Comparison of ENCODE assay signal across 21 mouse cellular contexts in genomic region chr13:96933367-96933766, GRCm38 (mm10). TPM values are rescaled to one million over a fixed set of nuclear protein-coding genes. Genes with fewer than 3 reads are reported as not detected.
DNase-seq lines count a peak whose midpoint lies in the region; ATAC-seq and TF ChIP-seq lines count a peak whose summit lies in the region.
"Had no signal": no experiment of that assay in that cellular context is flagged by ENCODE, and none has a peak within 500 bp of the region (broad histone marks: within the 10 kb centered on the region; RNA-seq: fewer than 3 reads in every experiment).

No protein-coding gene starts in this region.

- no peak overlapping the region for H3K27ac ChIP-seq in forebrain, postnatal 0 days (ENCODE audit: low read depth, low read length)
- no peak overlapping the region for H3K27ac ChIP-seq in forebrain, embryonic 12.5 days
- H3K27ac ChIP-seq in midbrain, postnatal 0 days (ENCODE audit: low read depth, low read length), result no peak overlapping the region
- H3K27ac ChIP-seq in midbrain, embryonic 15.5 days, result no peak overlapping the region
- H3K27ac ChIP-seq: embryonic facial prominence, embryonic 10.5 days; gastrocnemius, adult 2 months; layer of hippocampus, adult 2 months; limb, embryonic 12.5 days; liver, embryonic 13.5 days; neural tube, embryonic 12.5 days had no signal

- peak; percentile 21 for DNase-seq in forebrain, postnatal 0 days
- DNase-seq in heart, postnatal 4 days, result peak; percentile 21
- DNase-seq in heart, adult 11 months, result no peak
- DNase-seq in midbrain, postnatal 0 days (ENCODE audit: low spot score), result peak; percentile 51
- DNase-seq in urinary bladder, postnatal 36 days (ENCODE audit: low spot score in 2 of 2), result no peak
- DNase-seq: cerebellum, postnatal 36 days; gastrocnemius, adult 2 months; kidney, adult 18-20 months; kidney, postnatal 10 days; liver, embryonic 13.5 days; lung, postnatal 10 days; thymus, postnatal 4 days had no signal

- 44% methylated on average over 8 of the region's 8 CpGs for WGBS in forebrain, postnatal 0 days
- 76% methylated on average over 8 of the region's 8 CpGs for WGBS in forebrain, embryonic 12.5 days
- 65% methylated on average over 8 of the region's 8 CpGs for whole genome bisulfite sequencing in midbrain, postnatal 0 days
- 70% methylated on average over 8 of the region's 8 CpGs for WGBS in midbrain, embryonic 15.5 days

- H3K36me3 ChIP-seq in forebrain, postnatal 0 days (ENCODE audit: insufficient read depth), result no peaks in the 10 kb centered on the region
- H3K36me3 ChIP-seq in forebrain, embryonic 12.5 days (replicated peaks), result no peaks in the 10 kb centered on the region
- H3K36me3 ChIP-seq in midbrain, postnatal 0 days (ENCODE audit: insufficient read depth, low read length), result no peaks in the 10 kb centered on the region
- H3K36me3 ChIP-seq in midbrain, embryonic 15.5 days (replicated peaks), result no peaks in the 10 kb centered on the region
- H3K36me3 ChIP-seq: embryonic facial prominence, embryonic 10.5 days; limb, embryonic 12.5 days; liver, embryonic 13.5 days; neural tube, embryonic 12.5 days had no signal

- H3K9me3 ChIP-seq in forebrain, postnatal 0 days (ENCODE audit: low read length), result no peaks in the 10 kb centered on the region
- no peaks in the 10 kb centered on the region for H3K9me3 ChIP-seq in forebrain, embryonic 12.5 days
- no peaks in the 10 kb centered on the region for H3K9me3 ChIP-seq in midbrain, postnatal 0 days (ENCODE audit: low read length)
- H3K9me3 ChIP-seq in midbrain, embryonic 15.5 days, result no peaks in the 10 kb centered on the region
- H3K9me3 ChIP-seq: embryonic facial prominence, embryonic 10.5 days; limb, embryonic 12.5 days; liver, embryonic 13.5 days; neural tube, embryonic 12.5 days had no signal

- no peak overlapping the region for H3K9ac ChIP-seq in forebrain, postnatal 0 days
- no peak overlapping the region for H3K9ac ChIP-seq in forebrain, embryonic 12.5 days
- no peak overlapping the region for H3K9ac ChIP-seq in midbrain, postnatal 0 days (replicated peaks; ENCODE audit: low read length, poor library complexity, severe bottlenecking)
- no peak overlapping the region for H3K9ac ChIP-seq in midbrain, embryonic 15.5 days
- H3K9ac ChIP-seq: limb, embryonic 12.5 days; liver, embryonic 13.5 days; neural tube, embryonic 12.5 days had no signal

- no peak overlapping the region for H3K4me3 ChIP-seq in forebrain, postnatal 0 days (ENCODE audit: low read depth, low read length)
- H3K4me3 ChIP-seq in forebrain, embryonic 12.5 days (replicated peaks), result no peak overlapping the region
- no peak overlapping the region for H3K4me3 ChIP-seq in midbrain, postnatal 0 days (ENCODE audit: low read depth, low read length)
- H3K4me3 ChIP-seq in midbrain, embryonic 15.5 days, result no peak overlapping the region
- H3K4me3 ChIP-seq: embryonic facial prominence, embryonic 10.5 days; gastrocnemius, adult 2 months; layer of hippocampus, adult 2 months; limb, embryonic 12.5 days; liver, embryonic 13.5 days; megakaryocyte, embryonic 14.5 days; neural tube, embryonic 12.5 days had no signal

- H3K4me2 ChIP-seq in forebrain, postnatal 0 days (ENCODE audit: low read depth), result no peak overlapping the region
- no peak overlapping the region for H3K4me2 ChIP-seq in forebrain, embryonic 12.5 days
- H3K4me2 ChIP-seq in midbrain, postnatal 0 days (ENCODE audit: low read depth, low read length, poor library complexity, severe bottlenecking), result no peak overlapping the region
- H3K4me2 ChIP-seq in midbrain, embryonic 15.5 days, result no peak overlapping the region
- H3K4me2 ChIP-seq: limb, embryonic 12.5 days; liver, embryonic 13.5 days; neural tube, embryonic 12.5 days had no signal

- no peak for TF ChIP-seq CTCF in forebrain, postnatal 0 days (IDR thresholded peaks at IDR 0.05; ENCODE audit: low read depth)
- TF ChIP-seq CTCF in midbrain, postnatal 0 days (IDR thresholded peaks at IDR 0.05), result no peak

- no peaks in the 10 kb centered on the region for H3K4me1 ChIP-seq in forebrain, postnatal 0 days (ENCODE audit: insufficient read depth)
- H3K4me1 ChIP-seq in forebrain, embryonic 12.5 days, result peaks cover 7% of the 10 kb centered on the region
- no peaks in the 10 kb centered on the region for H3K4me1 ChIP-seq in midbrain, postnatal 0 days (ENCODE audit: insufficient read depth, low read length)
- no peaks in the 10 kb centered on the region for H3K4me1 ChIP-seq in midbrain, embryonic 15.5 days
- H3K4me1 ChIP-seq: liver, embryonic 13.5 days; megakaryocyte, embryonic 14.5 days had no signal

- no peak for ATAC-seq in forebrain, postnatal 0 days
- no peak for ATAC-seq in forebrain, embryonic 12.5 days (ENCODE audit: low FRiP score)
- no peak for ATAC-seq in midbrain, postnatal 0 days (ENCODE audit: low FRiP score)
- ATAC-seq in midbrain, embryonic 15.5 days (replicated peaks), result no peak
- ATAC-seq: forebrain, embryonic 16.5 days had no signal

- H3K27me3 ChIP-seq in forebrain, postnatal 0 days (ENCODE audit: insufficient read depth, low read length), result no peaks in the 10 kb centered on the region
- H3K27me3 ChIP-seq in forebrain, embryonic 12.5 days, result no peaks in the 10 kb centered on the region
- no peaks in the 10 kb centered on the region for H3K27me3 ChIP-seq in midbrain, postnatal 0 days (ENCODE audit: insufficient read depth, low read length)
- H3K27me3 ChIP-seq in midbrain, embryonic 15.5 days (replicated peaks), result no peaks in the 10 kb centered on the region
- H3K27me3 ChIP-seq: limb, embryonic 12.5 days had no signal

RNA-seq across cellular contexts. Expression of gene Gcnt4, which starts 8.9 kb away (rescaled TPM):
- total RNA-seq in forebrain, postnatal 0 days (2014; rRNA removed), result 0.76 and 0.85 TPM in 2 replicates
- 0.08 and 0.16 TPM in 2 replicates for polyA plus RNA-seq in forebrain, postnatal 0 days (2015; fragmentation: Nextera tagmentation; extraction: Ambion mirVana)
- polyA plus RNA-seq in forebrain, embryonic 12.5 days (2016; fragmentation: Nextera tagmentation; extraction: Ambion mirVana), result 0.05 and 0.08 TPM in 2 replicates
- under 1 TPM; 0.36 to 0.59 TPM for total RNA-seq in heart, postnatal 4 days (2021)
- total RNA-seq in midbrain, postnatal 0 days (2014; rRNA removed), result 0.47 and 0.93 TPM in 2 replicates
- polyA plus RNA-seq in midbrain, postnatal 0 days (2015; fragmentation: Nextera tagmentation; extraction: Ambion mirVana), result 0.22 and 0.26 TPM in 2 replicates
- 0.08 and 0.14 TPM in 2 replicates for polyA plus RNA-seq in midbrain, embryonic 15.5 days (2015; fragmentation: Nextera tagmentation; extraction: Ambion mirVana)
- total RNA-seq: monocyte, adult 5-6 weeks had no signal

Comparison
In these comparisons a context has a peak if more than half of its experiments do, and no peak if none do; other contexts are left out.
1. DNase-seq: peak in forebrain, postnatal 0 days (single experiment), heart, postnatal 4 days (single experiment) and midbrain, postnatal 0 days (single experiment); none in heart, adult 11 months (single experiment) and urinary bladder, postnatal 36 days (0 of 2).